ENCODE assay signal across 21 mouse cellular contexts in the genomic region with DNA sequence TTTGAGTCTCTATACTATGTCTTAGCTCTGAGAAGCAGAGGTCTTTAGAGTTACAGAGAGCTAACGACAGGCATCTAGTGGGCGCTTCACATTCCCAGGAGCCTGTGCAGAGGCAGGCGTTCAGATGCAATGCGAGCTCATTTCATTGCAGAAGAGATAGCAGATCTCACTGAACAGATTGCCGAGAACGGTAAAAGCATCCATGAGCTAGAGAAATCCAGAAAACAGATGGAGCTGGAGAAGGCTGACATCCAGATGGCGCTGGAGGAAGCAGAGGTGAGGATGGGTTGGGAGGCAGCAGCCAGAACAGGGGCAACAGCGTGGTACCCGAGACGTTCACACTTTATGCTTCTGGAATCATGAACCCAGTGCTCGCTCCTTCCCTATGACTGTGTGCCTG. TPM values are rescaled to one million over a fixed set of nuclear protein-coding genes. Genes with fewer than 3 reads are reported as not detected.
DNase-seq lines count a peak whose midpoint lies in the region; ATAC-seq and TF ChIP-seq lines count a peak whose summit lies in the region.
"Had no signal": no experiment of that assay in that cellular context is flagged by ENCODE, and none has a peak within 500 bp of the region (broad histone marks: within the 10 kb centered on the region; RNA-seq: fewer than 3 reads in every experiment).

No protein-coding gene starts in this region.

- peak; percentile 56 to 79 for DNase-seq in layer of hippocampus, adult 18-20 months (ENCODE audit: low spot score in 2 of 2)
- DNase-seq in layer of hippocampus, postnatal 25 days (ENCODE audit: extremely low spot score in 1 of 2, low spot score in 1 of 2): no peak
- DNase-seq in layer of hippocampus, adult 2 months (ENCODE audit: low spot score in 2 of 2): peak; percentile 54 to 63
- peak; percentile 37 to 68 for DNase-seq in left cerebral cortex, adult 9 months (ENCODE audit: low spot score in 2 of 2)
- peak; percentile 51 for DNase-seq in right cerebral cortex, postnatal 25 days
- DNase-seq in heart, adult 11 months: no peak
- DNase-seq in thymus, postnatal 25 days: no peak
- DNase-seq in stomach, postnatal 0 days (ENCODE audit: low spot score): no peak
- DNase-seq: adrenal gland, postnatal 36 days; cerebellum, postnatal 10 days; embryo, embryonic 11 days; gastrocnemius, postnatal 36 days; heart, postnatal 14 days; liver; lung, adult 18-20 months had no signal

- ATAC-seq in stomach, postnatal 0 days (ENCODE audit: low FRiP score, low TSS enrichment): no peak
- ATAC-seq: forebrain, embryonic 16.5 days; intestine, embryonic 15.5 days; Patski had no signal

- no peaks in the 10 kb centered on the region for H3K27me3 ChIP-seq in stomach, postnatal 0 days (ENCODE audit: control insufficient read depth, insufficient read depth, low read length)
- H3K27me3 ChIP-seq: intestine, embryonic 15.5 days had no signal

- H3K27ac ChIP-seq in layer of hippocampus, adult 2 months: peak overlapping the region; percentile 84
- no peak overlapping the region for H3K27ac ChIP-seq in stomach, postnatal 0 days (replicated peaks)
- H3K27ac ChIP-seq: hindbrain, embryonic 14.5 days; intestine, embryonic 15.5 days had no signal

- no peak overlapping the region for H3K4me2 ChIP-seq in stomach, postnatal 0 days (replicated peaks; ENCODE audit: low read depth)
- H3K4me2 ChIP-seq: heart, embryonic 11.5 days; hindbrain, embryonic 14.5 days; intestine, embryonic 15.5 days had no signal

- TF ChIP-seq EP300 in stomach, postnatal 0 days (optimal IDR thresholded peaks at IDR 0.05): no peak

- no peak overlapping the region for H3K4me3 ChIP-seq in layer of hippocampus, adult 2 months
- H3K4me3 ChIP-seq in stomach, postnatal 0 days (ENCODE audit: low read depth, low read length): no peak overlapping the region
- H3K4me3 ChIP-seq: intestine, embryonic 15.5 days had no signal

- no peaks in the 10 kb centered on the region for H3K9me3 ChIP-seq in stomach, postnatal 0 days (ENCODE audit: control insufficient read depth, low read length)
- H3K9me3 ChIP-seq: intestine, embryonic 15.5 days had no signal

- H3K9ac ChIP-seq in stomach, postnatal 0 days (ENCODE audit: low read length): no peak overlapping the region
- H3K9ac ChIP-seq: hindbrain, embryonic 14.5 days; intestine, embryonic 15.5 days had no signal

- H3K4me1 ChIP-seq in stomach, postnatal 0 days (replicated peaks; ENCODE audit: control insufficient read depth, insufficient read depth): no peaks in the 10 kb centered on the region
- H3K4me1 ChIP-seq: intestine, embryonic 15.5 days had no signal

- no peak for TF ChIP-seq CTCF in layer of hippocampus, adult 2 months (conservative IDR thresholded peaks at IDR 0.05)
- no peak for TF ChIP-seq CTCF in stomach, postnatal 0 days (IDR thresholded peaks at IDR 0.05; ENCODE audit: low read depth)

- H3K36me3 ChIP-seq in stomach, postnatal 0 days (ENCODE audit: control insufficient read depth, insufficient read depth, low read length): no peaks in the 10 kb centered on the region
- H3K36me3 ChIP-seq: intestine, embryonic 15.5 days had no signal

- WGBS in stomach, postnatal 0 days: 75% methylated on average over 11 of the region's 11 CpGs

RNA-seq across cellular contexts. Expression of a gene that starts 20.3 kb away (rescaled TPM):
- total RNA-seq in layer of hippocampus, adult 18-20 months (2021): under 1 TPM; 0.57 to 0.61 TPM
- under 1 TPM; 0.59 to 0.66 TPM for total RNA-seq in layer of hippocampus, postnatal 25 days (2021)
- under 1 TPM; 0.67 to 0.91 TPM for total RNA-seq in layer of hippocampus, adult 2 months (2021)
- 0.91 and 1.5 TPM in 2 replicates for polyA plus RNA-seq in stomach, postnatal 0 days (2015; fragmentation: Nextera tagmentation; extraction: Ambion mirVana)
- total RNA-seq: heart, postnatal 14 days; megakaryocyte-erythroid progenitor cell, adult 5-6 weeks had no signal

RNA-seq across cellular contexts. Expression of a gene that starts 46.0 kb away (rescaled TPM):
- total RNA-seq in layer of hippocampus, adult 18-20 months (2021): 10 to 100 TPM; 10.3 TPM
- total RNA-seq in layer of hippocampus, postnatal 25 days (2021): 1 to 10 TPM; 8.3 to 9.5 TPM
- total RNA-seq in layer of hippocampus, adult 2 months (2021): 10 to 100 TPM in 1 of 2 experiments, 1 to 10 TPM in 1; 9.4 to 10.6 TPM
- polyA plus RNA-seq in stomach, postnatal 0 days (2015; fragmentation: Nextera tagmentation; extraction: Ambion mirVana): 14.5 and 15.2 TPM in 2 replicates

RNA-seq across cellular contexts. Expression of a gene that starts 46.0 kb away (rescaled TPM):
- total RNA-seq in layer of hippocampus, adult 18-20 months (2021): 10 to 100 TPM; 21.1 to 23.0 TPM
- 10 to 100 TPM; 20.9 to 29.2 TPM for total RNA-seq in layer of hippocampus, postnatal 25 days (2021)
- 10 to 100 TPM; 27.7 to 29.3 TPM for total RNA-seq in layer of hippocampus, adult 2 months (2021)
- 17.3 and 17.4 TPM in 2 replicates for polyA plus RNA-seq in stomach, postnatal 0 days (2015; fragmentation: Nextera tagmentation; extraction: Ambion mirVana)

Comparison
In these comparisons a context has a peak if more than half of its experiments do, and no peak if none do; other contexts are left out.
1. DNase-seq: peak in layer of hippocampus, adult 18-20 months (2 of 2), layer of hippocampus, adult 2 months (2 of 2), left cerebral cortex, adult 9 months (2 of 2) and right cerebral cortex, postnatal 25 days (single experiment); none in layer of hippocampus, postnatal 25 days (0 of 2), heart, adult 11 months (single experiment), thymus, postnatal 25 days (single experiment) and stomach, postnatal 0 days (single experiment).